Mouse (Mus musculus) testis, adult 2 months (tissue): ENCODE data around the gene Bnipl. TPM values are rescaled to one million over a fixed set of nuclear protein-coding genes. Genes with fewer than 3 reads are reported as not detected.

Experiments used
- H3K27ac ChIP-seq: fragments of 200-500 bp; 2 replicates; pipeline ENCODE4 v1.5.1; 2012; ENCODE audit warnings: low read depth, low read length; ENCODE audit not compliant: control insufficient read depth, insufficient read depth
- H3K27me3 ChIP-seq: fragments of 200-500 bp; 2 replicates; pipeline ENCODE4 v1.6.1; 2012; ENCODE audit warnings: mild to moderate bottlenecking, low read length, moderate library complexity; ENCODE audit not compliant: control insufficient read depth, insufficient read depth
- H3K36me3 ChIP-seq: fragments of 200-500 bp; 2 replicates; pipeline ENCODE4 v1.6.1; 2012; ENCODE audit warnings: mild to moderate bottlenecking, low read length; ENCODE audit not compliant: control insufficient read depth, insufficient read depth
- H3K4me1 ChIP-seq: fragments of 200-500 bp; 2 replicates; pipeline ENCODE4 v1.6.1; 2012; ENCODE audit warnings: low read length; ENCODE audit not compliant: control insufficient read depth, insufficient read depth
- H3K4me3 ChIP-seq: fragments of 200-500 bp; 2 replicates; pipeline ENCODE4 v1.5.1; 2012; ENCODE audit warnings: low read depth, mild to moderate bottlenecking, low read length, moderate library complexity, mixed read lengths; ENCODE audit not compliant: control insufficient read depth
- CTCF ChIP-seq: fragments of 200-500 bp; IDR thresholded peaks from 2 replicates; pipeline ENCODE4 v1.5.1; 2012; ENCODE audit warnings: low read depth, mild to moderate bottlenecking, inconsistent platforms, low read length, moderate library complexity; ENCODE audit not compliant: control insufficient read depth, insufficient read depth, insufficient replicate concordance
- POLR2A ChIP-seq: fragments of 200-500 bp; IDR thresholded peaks from 2 replicates; pipeline ENCODE4 v1.6.1; 2012; ENCODE audit warnings: low read depth, mild to moderate bottlenecking, inconsistent platforms, low read length, moderate library complexity; ENCODE audit not compliant: control insufficient read depth
- polyA plus RNA-seq: library from polyadenylated mRNA; depleted of rRNA; stranded (reverse); fragments of >200 nt; gene quantifications from 2 replicates; pipeline ENCODE4 v1.2.3, GENCODE M21; 2012

Gene Bnipl
- polyA plus RNA-seq, 1 experiment = 2.0 TPM

DNA sequence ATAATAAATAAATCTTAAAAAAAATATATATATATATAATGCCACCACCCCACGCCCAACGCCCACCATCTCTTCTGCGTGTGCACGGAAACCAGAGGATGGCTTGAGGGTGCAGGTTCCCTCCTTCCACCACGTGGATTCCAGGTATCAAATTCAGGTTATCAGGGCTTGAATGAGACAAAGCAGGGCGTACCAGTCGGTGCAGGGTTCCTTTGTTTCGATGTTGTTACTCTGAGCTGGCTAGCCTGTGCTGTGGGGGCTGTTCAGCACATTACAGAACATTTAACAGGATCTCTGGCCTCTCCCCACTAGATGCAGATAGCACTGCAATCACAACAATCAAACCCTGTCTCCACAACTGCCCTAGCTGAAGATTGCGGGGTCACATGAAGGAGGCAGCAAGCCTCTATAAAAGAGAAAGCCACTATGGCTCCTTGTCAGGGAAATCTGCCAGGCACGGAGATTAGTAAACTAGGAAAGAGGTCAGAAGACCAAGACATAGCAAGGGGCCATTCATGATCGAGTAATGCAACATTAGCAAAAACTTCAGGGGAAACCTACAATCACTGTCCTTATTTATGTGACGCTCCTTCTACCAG, 19.9 kb upstream of the Bnipl start:
- no peak for TF ChIP-seq CTCF
- no peak for TF ChIP-seq POLR2A
- H3K36me3 ChIP-seq = no peaks in the 10 kb centered on the region

DNA sequence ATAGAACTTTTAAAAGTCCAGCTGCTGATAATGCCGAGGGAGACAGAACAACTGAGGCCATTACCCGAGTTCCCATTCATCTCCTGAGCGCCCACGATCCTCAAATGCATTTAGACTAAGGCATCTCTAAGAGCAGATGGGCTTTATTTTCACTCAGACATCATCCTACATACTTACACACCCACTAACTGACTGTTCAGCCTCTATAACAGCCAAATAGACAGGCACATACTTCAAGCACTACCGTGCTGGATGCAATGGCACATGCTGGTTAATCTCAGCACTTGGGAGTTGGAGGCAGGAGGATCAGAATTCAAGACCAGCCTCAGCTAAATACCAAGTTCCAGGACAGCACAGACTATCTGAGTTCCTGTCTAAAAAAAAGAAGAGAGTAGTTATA, 18.8 kb upstream of the Bnipl start:
- Histone ChIP-seq H3K36me3 (no peaks in the 10 kb centered on the region), H3K4me3 (no peak overlapping the region), H3K27ac (no peak overlapping the region), H3K27me3 (no peaks in the 10 kb centered on the region), H3K4me1 (no peaks in the 10 kb centered on the region; the same call in none of the 2 replicates)
- TF ChIP-seq POLR2A (no peak), CTCF (no peak)

More for the DNA sequence above, 19.9 kb upstream of the Bnipl start:
- H3K27ac ChIP-seq = no peak overlapping the region
- H3K4me1 ChIP-seq = no peaks in the 10 kb centered on the region; the same call in none of the 2 replicates
- H3K27me3 ChIP-seq = no peaks in the 10 kb centered on the region
- H3K4me3 ChIP-seq = no peak overlapping the region

DNA sequence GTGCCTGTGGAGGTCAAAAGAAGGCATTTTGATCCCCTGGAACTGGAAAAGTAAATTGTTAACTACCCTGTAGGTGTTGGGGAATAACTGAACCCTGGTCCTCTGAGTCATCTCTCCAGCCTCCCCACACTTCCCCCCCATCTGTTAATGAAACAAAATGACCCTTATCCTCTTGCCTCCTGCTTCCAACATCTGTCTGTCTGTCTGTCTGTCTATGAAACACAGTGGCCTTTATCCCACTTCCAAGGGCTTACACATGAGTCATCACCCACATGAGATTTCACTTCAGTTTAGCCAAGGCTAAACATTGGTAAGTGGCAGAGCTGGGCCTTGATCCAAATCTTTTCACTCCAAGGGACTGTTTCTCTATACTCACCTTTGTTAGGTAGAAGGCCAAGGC, 16.9 kb upstream of the Bnipl start:
- Histone ChIP-seq H3K27ac (0 out of 2 replicates have a peak overlapping the region, but pooled peaks have one; percentile 24), H3K36me3 (no peaks in the 10 kb centered on the region)

DNA sequence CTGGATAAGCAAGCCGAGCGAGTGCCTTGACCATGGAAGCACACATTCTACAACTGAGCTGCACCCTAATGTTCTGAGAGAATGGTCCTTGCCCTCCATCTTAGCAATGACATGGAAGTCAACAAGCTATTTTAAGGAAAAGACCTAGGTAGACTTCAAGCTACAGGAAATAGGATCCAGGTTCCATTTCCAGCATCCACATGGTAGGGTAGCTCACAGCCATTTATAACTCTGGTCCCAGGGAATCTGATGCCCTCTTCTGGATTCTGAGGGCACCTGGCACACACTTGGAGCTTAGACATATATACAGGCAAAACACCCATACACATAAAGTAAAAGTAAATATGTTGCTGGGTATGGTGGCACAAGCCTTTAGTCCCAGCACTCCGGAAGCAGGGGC, 15.1 kb upstream of the Bnipl start:
- Histone ChIP-seq H3K27me3 (no peaks in the 10 kb centered on the region), H3K4me3 (no peak overlapping the region), H3K4me1 (no peaks in the 10 kb centered on the region; the same call in none of the 2 replicates), H3K36me3 (no peaks in the 10 kb centered on the region), H3K27ac (no peak overlapping the region)
- TF ChIP-seq CTCF (no peak), POLR2A (no peak)

More for the DNA sequence above, 16.9 kb upstream of the Bnipl start:
- no peak for TF ChIP-seq CTCF
- no peak for TF ChIP-seq POLR2A
- H3K4me1 ChIP-seq = no peaks in the 10 kb centered on the region; the same call in none of the 2 replicates
- no peak overlapping the region for H3K4me3 ChIP-seq
- no peaks in the 10 kb centered on the region for H3K27me3 ChIP-seq

DNA sequence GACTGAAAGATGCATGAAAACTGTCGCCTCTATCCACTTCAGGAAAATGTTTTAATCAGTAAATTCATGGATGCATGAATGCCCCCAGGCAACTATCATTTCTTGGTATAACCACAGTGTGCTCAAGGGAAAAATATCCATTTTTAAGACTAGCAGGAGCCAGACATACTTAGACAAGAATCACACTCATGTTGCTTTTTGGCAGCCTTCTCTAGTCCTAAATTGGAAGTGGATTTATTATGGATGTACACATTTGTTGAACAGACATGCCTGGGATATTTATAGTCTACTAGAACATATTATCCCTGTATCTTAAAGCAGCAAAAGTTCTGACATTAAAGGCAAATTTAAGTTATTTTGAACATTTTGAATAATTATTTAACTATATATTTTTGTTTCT, 13.7 kb upstream of the Bnipl start:
- no peaks in the 10 kb centered on the region for H3K36me3 ChIP-seq
- TF ChIP-seq POLR2A (no peak), CTCF (no peak)
- H3K27ac ChIP-seq = no peak overlapping the region
- no peak overlapping the region for H3K4me3 ChIP-seq
- no peaks in the 10 kb centered on the region for H3K27me3 ChIP-seq
- H3K4me1 ChIP-seq = no peaks in the 10 kb centered on the region; the same call in none of the 2 replicates

DNA sequence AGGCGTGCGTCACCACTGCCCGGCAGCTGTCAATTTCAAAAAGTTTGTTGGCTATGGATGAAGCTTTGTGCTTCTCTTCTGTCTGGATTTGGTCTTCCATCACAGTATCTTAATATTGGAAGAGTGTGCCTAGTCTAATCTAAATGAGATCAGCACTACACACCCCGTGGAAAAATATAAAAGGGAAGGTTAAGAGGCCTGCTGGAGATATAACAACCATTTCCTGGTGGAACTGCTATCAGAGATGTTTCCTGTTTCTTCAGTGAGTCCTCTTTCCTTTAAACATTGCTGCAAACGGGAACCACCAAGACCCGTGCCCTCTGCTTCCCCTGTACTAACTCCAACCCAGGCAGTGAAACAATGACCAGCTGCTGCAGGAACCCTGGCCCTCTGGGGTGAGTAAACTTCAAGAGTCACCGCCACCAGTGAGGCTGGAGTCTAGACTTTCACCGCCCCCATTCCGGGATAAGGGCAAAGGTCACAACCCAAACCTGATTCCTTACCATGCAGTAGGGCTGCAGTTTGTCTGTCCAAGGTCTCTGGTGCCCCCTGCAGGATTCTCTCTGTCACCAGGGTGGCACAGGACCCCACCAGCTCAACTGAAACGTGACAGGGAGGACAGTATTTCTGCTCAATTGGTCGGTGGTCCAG, 12.2 kb upstream of the Bnipl start:
- Histone ChIP-seq H3K4me1 (no peaks in the 10 kb centered on the region; the same call in none of the 2 replicates), H3K27me3 (no peaks in the 10 kb centered on the region), H3K36me3 (no peaks in the 10 kb centered on the region), H3K27ac (no peak overlapping the region; the same call in 1 of the 2 replicates), H3K4me3 (no peak overlapping the region)
- TF ChIP-seq POLR2A (no peak), CTCF (peak; percentile 47; the same call in 1 of the 2 replicates)

DNA sequence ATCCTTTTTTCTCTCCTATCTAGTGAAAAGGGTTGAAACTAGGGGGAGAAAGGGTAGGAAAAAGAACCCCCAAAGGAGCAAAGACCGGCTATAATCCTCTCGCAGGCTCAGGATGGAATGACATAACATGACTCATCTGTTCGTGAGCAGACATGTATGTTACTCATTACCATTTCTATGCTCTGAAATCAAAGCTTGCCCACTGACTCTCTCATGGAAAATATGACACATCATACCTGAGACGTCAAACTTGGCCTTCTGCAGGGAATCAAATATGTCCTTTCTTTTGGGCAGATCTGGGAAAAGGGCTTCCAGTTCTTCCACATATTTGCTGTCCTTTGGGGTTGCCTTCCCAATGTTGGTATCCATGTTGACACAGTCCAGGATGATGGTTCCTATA, 11.0 kb upstream of the Bnipl start:
- no peaks in the 10 kb centered on the region; the same call in 1 of the 2 replicates for H3K36me3 ChIP-seq
- no peak for TF ChIP-seq CTCF
- TF ChIP-seq POLR2A = no peak
- H3K4me1 ChIP-seq = no peaks in the 10 kb centered on the region; the same call in 1 of the 2 replicates
- H3K27me3 ChIP-seq = no peaks in the 10 kb centered on the region
- no peak overlapping the region for H3K4me3 ChIP-seq
- H3K27ac ChIP-seq = no peak overlapping the region
